Mouse (Mus musculus): ENCODE measurements around the gene Gm44502. TPM values are rescaled to one million over a fixed set of nuclear protein-coding genes. Genes with fewer than 3 reads are reported as not detected.

The Gm44502 gene
- polyA plus RNA-seq (2012; rRNA removed; ENCODE audit: low replicate concordance): 1.0 and 5.6 TPM in 2 replicates

DNA sequence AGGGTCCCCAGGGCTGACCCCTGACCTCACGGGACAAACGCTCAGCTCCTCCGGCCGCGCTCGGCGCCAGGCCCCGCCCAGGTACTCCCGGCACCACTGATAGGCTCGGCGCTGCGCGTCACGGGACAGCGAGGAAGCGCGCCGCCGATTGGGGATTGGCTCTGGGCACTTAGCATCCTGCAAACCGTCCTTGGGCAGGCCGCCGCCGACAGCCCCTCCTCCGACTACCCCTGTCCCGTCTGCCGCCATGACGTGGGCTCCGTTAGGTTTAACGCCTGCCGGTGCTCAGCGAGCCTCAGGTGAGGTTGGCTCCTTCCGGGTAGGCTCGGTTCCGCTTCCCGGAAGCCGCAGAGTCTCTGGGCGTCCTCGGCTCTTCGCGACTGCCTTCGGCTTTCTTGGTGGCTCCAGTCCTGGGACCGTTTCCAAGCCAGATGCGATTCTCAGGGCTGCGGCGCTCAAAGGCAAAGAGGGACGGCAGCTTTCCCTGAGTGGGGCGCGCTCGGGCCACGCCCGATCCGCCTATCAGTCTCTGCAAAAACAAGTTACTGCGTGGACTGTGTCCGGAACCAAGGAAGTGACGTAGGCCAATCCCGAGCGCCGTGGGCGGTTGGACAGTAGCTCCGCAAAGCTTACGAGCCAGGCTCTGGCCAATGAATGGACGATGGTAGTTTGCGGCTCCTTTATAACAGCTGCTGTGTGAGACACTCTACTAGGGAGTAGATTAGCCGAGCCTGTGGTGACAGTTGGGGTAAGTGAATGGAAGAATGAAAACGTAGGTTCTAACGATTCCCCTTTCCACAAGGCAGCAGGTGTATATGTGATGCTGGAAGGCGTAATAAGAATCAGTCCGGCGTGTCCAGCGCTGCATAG is at the start of gene Gm44502, which contains the start of the genes C730034F03Rik and Chkb:
TSS of gene Gm44502 (minus strand) at position 345 of the 870 bp plus-strand sequence.
TSS of gene C730034F03Rik (plus strand) at position 238 of the 870 bp plus-strand sequence.
TSS of gene Chkb (minus strand) at position 557 of the 870 bp plus-strand sequence.

GRCm38 (mm10) chr15:89477091-89477491 is 47.6 kb upstream of the Gm44502 start, which contains the start of gene Arsa:
Arsa (minus strand) TSS chr15:89477425.

GRCm38 (mm10) chr15:89453865-89454478 is 24.5 kb upstream of the Gm44502 start, which contains the start of gene Mapk8ip2:
Mapk8ip2 (plus strand) TSS chr15:89453913.

GRCm38 (mm10) chr15:89425711-89426121 is 3.8 kb downstream of the Gm44502 start, which contains the start of gene Cpt1b:
Cpt1b (minus strand) TSS chr15:89425863.

GRCm38 (mm10) chr15:89410118-89410517 is 19.4 kb downstream of the Gm44502 start, which contains the start of gene Syce3:
Syce3 (minus strand) TSS chr15:89410503.

GRCm38 (mm10) chr15:89384617-89385016 is 44.9 kb downstream of the Gm44502 start, which contains the start of gene Klhdc7b:
Klhdc7b (plus strand) TSS chr15:89384917.

DNA sequence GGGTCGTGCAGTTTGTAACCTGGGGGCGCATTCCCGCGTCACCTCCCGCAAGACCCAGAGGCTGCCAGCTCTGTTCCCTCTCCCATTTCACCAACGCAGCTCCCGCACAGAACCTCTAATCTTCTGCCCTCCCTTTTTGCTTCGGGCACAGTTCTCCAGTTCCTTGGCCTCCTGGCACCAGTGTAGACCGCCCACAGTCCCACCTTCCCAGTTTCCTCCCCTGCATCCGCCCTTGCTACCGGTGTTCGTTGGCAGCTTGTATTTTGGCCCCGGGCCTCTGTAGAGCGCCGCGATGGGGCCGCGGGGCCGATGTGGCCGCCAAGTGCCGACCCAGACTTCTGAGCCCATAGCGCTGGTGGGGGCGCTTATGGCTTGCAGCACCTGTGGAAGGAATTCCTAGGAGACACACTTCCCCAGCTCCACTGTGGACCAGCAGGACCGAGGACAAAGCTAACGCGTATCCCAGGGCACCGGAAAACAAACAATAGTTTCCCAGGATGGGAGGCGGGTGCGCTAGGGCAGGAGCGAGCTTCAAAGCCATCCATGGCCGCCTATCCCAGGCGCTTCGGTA is 50.6 kb downstream of the Gm44502 start, which contains the start of gene Odf3b:
TSS of gene Odf3b (minus strand) at position 452 of the 571 bp plus-strand sequence.

DNA sequence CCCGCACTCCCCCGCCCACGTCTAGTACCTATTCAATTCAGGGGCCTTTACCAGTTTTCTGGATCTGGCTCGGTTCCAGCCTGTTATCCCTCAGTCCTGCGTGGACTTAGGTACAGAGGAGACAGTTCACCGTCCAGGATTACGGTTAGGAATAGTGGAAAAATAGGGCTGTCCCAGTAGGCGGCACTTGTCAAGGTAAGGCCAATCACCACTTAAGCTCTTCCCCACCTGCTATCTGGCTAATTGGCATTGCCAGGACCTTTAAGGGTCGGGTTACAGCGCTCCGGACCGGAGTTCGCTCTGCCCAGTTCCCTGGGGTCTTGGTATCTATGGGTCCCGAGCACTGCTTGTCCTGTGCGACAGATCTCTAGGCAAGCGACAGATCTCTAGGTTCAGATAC is 52.5 kb downstream of the Gm44502 start, which contains the start of gene Tymp:
TSS of gene Tymp (minus strand) at position 83 of the 400 bp plus-strand sequence.

GRCm38 (mm10) chr15:89373762-89374248 is 55.7 kb downstream of the Gm44502 start, which contains the start of gene Sco2:
Sco2 (minus strand) TSS chr15:89373846.

Other genes starting within 250 kb of the Gm44502 start
- 106 and 146 TPM in 2 replicates for gene Plxnb2, start 248.9 kb downstream of the Gm44502 start, polyA plus RNA-seq (2012; rRNA removed; ENCODE audit: low replicate concordance)
- gene Dennd6b, start 233.2 kb downstream of the Gm44502 start, polyA plus RNA-seq (2012; rRNA removed; ENCODE audit: low replicate concordance): 23.7 and 25.8 TPM in 2 replicates
- 133 and 457 TPM in 2 replicates for gene Ppp6r2, start 218.1 kb downstream of the Gm44502 start, polyA plus RNA-seq (2012; rRNA removed; ENCODE audit: low replicate concordance)
- gene Sbf1, start 114.4 kb downstream of the Gm44502 start, polyA plus RNA-seq (2012; rRNA removed; ENCODE audit: low replicate concordance): 309 and 314 TPM in 2 replicates
- 1.6 and 3.6 TPM in 2 replicates for gene Adm2, start 107.0 kb downstream of the Gm44502 start, polyA plus RNA-seq (2012; rRNA removed; ENCODE audit: low replicate concordance)
- gene Miox, start 95.3 kb downstream of the Gm44502 start, polyA plus RNA-seq (2012; rRNA removed; ENCODE audit: low replicate concordance): 0.23 and 0.49 TPM in 2 replicates
- gene Lmf2, start 74.0 kb downstream of the Gm44502 start, polyA plus RNA-seq (2012; rRNA removed; ENCODE audit: low replicate concordance): 51.5 and 67.3 TPM in 2 replicates
- gene Ncaph2, start 74.0 kb downstream of the Gm44502 start, polyA plus RNA-seq (2012; rRNA removed; ENCODE audit: low replicate concordance): 133 and 153 TPM in 2 replicates
- 38.4 and 47.4 TPM in 2 replicates for gene Sco2, start 55.9 kb downstream of the Gm44502 start, polyA plus RNA-seq (2012; rRNA removed; ENCODE audit: low replicate concordance)
- 1.5 and 10.2 TPM in 2 replicates for gene Tymp, start 52.7 kb downstream of the Gm44502 start, polyA plus RNA-seq (2012; rRNA removed; ENCODE audit: low replicate concordance)
- gene Odf3b, start 50.4 kb downstream of the Gm44502 start, polyA plus RNA-seq (2012; rRNA removed; ENCODE audit: low replicate concordance): 5.0 TPM in 2 replicates
- 0.02 TPM in 1 of 2 replicates, not detected in the other for gene Klhdc7b, start 44.8 kb downstream of the Gm44502 start, polyA plus RNA-seq (2012; rRNA removed; ENCODE audit: low replicate concordance)
- gene Syce3, start 19.2 kb downstream of the Gm44502 start, polyA plus RNA-seq (2012; rRNA removed; ENCODE audit: low replicate concordance): not detected in 2 replicates
- 40.4 and 302 TPM in 2 replicates for gene Cpt1b, start 3.8 kb downstream of the Gm44502 start, polyA plus RNA-seq (2012; rRNA removed; ENCODE audit: low replicate concordance)
- gene C730034F03Rik, start 107 bp downstream of the Gm44502 start, polyA plus RNA-seq (2012; rRNA removed; ENCODE audit: low replicate concordance): 0.65 and 1.2 TPM in 2 replicates
- gene Chkb, start 212 bp upstream of the Gm44502 start, polyA plus RNA-seq (2012; rRNA removed; ENCODE audit: low replicate concordance): 59.4 and 73.3 TPM in 2 replicates
- 0.07 and 0.10 TPM in 2 replicates for gene Mapk8ip2, start 24.2 kb upstream of the Gm44502 start, polyA plus RNA-seq (2012; rRNA removed; ENCODE audit: low replicate concordance)
- gene Arsa, start 47.7 kb upstream of the Gm44502 start, polyA plus RNA-seq (2012; rRNA removed; ENCODE audit: low replicate concordance): 60.5 and 78.3 TPM in 2 replicates
- 29.5 and 55.8 TPM in 2 replicates for gene Shank3, start 69.9 kb upstream of the Gm44502 start, polyA plus RNA-seq (2012; rRNA removed; ENCODE audit: low replicate concordance)
- gene Acr, start 138.6 kb upstream of the Gm44502 start, polyA plus RNA-seq (2012; rRNA removed; ENCODE audit: low replicate concordance): 1.1 and 2.2 TPM in 2 replicates
- gene Rabl2, start 162.2 kb upstream of the Gm44502 start, polyA plus RNA-seq (2012; rRNA removed; ENCODE audit: low replicate concordance): 6.1 and 15.3 TPM in 2 replicates

Measured in mammary gland, adult 2 months (tissue).